Mouse (Mus musculus): ENCODE measurements around the gene Cys1. TPM values are rescaled to one million over a fixed set of nuclear protein-coding genes. Genes with fewer than 3 reads are reported as not detected.
"Not testable (repeated sequence)": the region's sequence is repeated elsewhere in the genome, so short reads cannot be mapped to it uniquely, and the experiment has no call there.

Gene Cys1
- 1 to 10 TPM; 2.7 to 4.4 TPM for total RNA-seq (2021)
- long read RNA-seq, experiment 1, partial matches to known transcripts = 1 of 2 reads
- long read RNA-seq, experiment 1, other reads (novel, unspliced or antisense) = 0 of 2 reads
- long read RNA-seq, experiment 2, partial matches to known transcripts = 0 of 2 reads
- long read RNA-seq, experiment 2, other reads (novel, unspliced or antisense) = 1 of 2 reads

DNA sequence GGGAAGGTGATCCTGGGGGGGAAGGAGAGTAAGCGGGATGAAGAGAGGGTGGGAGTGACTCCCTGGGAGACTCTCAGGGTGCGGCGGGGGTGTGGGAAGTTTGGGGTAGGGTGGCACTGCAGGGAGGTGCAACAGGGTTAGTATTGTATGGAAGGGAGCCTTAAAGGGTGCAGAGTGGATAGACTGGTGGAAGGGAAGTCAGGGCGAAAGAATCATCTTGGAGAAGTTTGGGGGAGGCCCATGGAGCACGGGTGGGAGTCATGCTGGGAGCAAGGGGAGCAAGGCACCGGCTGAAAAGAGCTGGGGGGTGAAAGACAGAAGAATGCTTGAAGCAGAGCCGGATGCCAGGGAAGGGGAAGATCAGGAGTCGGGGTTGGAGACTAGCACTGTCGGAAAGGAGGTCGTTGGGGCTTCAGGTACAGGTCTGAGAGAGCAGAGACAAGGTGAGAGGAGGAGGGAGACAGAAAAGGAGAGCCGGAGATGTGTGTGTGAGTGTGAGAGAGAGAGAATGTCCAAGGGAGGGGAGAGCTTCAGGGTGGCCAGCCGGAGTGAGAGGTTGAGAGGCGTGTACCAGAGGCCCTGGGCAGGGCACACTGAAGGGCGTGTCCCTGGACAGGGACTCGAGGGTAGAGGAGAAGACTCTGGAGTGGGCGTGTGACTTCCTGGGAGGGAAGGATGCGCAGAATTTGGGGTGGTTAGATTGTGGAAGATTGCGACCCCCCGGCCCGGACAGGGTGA is at the start of gene Cys1:
TSS of gene Cys1 (minus strand) at position 528 of the 738 bp plus-strand sequence.
- DNase-seq = peak; percentile 51

DNA sequence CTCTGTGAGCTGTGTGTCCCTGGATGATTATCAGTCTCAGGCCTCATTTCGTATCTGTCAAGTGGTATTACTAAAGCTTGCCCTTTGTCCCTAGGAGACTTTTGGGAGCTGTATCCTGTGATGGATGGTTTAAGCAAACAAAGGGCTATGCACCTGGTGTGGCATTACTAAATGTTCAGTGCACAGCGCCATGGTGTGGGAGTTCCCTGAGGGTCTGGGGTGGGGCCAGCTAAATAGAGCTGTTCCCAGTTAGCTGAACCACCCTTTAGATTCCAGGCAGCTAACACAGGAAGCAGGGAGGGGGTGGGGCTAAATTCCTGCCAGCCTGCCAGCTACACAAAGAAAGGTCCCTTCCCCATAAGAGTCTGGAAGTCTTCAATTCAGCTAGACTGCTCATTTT is 42.8 kb upstream of the Cys1 start:
- DNase-seq = no peak

DNA sequence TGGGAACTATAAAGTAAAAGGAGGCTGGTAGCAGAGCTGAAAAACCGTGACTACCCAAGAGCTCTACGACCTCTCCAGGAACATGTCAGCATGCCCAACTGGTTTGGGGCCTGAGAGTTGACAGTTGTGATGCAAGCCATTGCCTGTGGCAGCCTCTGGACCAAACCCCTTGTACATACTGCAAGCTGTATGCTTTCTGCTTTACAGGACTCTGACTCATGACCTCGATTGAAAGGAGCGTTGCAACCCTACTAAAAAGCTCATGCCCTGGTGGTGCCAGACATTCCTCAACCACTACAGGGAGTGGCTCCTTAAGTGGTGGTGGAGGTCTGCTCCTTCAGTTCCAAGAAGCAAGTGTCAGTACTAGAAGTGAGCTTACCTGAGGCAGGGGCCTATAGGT is 42.2 kb upstream of the Cys1 start:
- DNase-seq = no peak

DNA sequence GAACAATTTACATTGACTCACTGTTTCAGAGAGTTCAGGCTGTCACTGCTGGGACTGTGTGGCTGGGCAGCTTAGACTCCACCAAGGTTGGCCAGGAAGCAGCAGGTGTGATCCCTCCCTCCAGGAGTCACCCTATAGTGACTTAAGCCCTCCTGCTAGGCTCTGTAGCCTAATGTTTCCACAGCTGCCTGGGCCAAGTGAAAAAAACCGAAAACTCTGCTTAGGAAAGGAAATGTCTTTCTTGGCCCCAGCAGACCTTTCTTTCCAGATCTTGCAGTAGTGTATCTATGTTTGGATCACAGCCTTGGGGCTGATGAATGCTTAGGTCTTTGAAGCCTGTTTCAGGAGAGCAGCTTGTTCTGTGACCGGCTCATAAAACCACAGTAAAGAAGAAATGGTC is 41.8 kb upstream of the Cys1 start:
- no peak for DNase-seq

DNA sequence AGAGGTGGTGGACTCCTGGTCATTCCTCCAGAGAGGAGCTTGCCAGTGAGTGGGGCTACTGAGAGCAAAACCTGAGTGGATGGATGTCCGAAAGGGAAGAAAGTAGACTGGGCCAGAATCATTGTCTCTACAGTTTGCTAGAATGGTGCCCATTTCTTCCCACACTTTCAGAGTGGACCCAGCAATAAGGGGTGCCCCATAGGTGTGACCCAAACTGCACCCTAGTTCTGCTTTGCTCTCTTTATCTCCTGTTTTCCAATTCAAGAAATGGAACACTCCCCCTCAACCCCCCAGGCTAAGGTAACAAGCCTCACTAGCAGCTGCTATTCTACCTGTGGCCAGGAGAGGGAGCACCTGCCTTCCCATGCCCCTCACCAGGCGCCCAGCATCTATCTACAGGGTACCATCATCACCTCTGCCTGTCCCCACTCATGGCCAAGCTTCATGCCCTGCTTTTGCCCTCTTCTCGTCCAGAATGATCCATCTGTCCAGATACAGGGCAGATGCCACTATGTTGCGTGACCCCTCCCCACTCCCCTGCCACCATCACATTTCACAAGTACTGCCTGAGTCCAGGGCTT is 35.2 kb upstream of the Cys1 start:
- peak; percentile 66 for DNase-seq

DNA sequence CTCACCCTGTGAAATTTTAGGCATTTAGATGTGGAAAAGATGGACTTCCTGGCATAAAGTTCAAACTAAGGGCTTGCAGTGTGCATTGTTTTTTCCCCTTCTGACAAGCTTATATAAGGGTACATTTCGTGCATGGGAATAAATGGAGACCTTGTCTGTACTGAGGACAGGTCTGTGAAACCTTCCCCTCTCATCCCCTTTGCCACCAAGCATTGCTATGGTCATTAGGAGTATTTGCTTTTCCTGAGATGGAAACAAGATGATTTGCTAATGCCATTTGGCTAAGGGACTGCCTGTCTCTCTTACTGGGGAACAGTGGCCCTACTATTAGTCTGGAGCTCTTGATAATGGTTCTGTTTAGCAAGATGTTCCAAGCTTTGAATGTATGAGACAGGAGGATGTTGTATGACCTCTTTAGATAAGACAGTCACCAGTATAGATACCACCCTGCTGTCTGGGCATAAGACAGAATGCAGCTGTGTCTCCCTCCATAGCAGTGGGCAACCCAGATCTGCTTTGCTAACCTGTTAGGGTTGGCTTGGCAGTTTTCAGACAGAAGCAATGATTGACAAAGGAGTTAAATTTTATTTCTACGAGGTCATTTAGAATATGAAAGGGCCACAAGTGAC is 33.8 kb upstream of the Cys1 start:
- no peak for DNase-seq

DNA sequence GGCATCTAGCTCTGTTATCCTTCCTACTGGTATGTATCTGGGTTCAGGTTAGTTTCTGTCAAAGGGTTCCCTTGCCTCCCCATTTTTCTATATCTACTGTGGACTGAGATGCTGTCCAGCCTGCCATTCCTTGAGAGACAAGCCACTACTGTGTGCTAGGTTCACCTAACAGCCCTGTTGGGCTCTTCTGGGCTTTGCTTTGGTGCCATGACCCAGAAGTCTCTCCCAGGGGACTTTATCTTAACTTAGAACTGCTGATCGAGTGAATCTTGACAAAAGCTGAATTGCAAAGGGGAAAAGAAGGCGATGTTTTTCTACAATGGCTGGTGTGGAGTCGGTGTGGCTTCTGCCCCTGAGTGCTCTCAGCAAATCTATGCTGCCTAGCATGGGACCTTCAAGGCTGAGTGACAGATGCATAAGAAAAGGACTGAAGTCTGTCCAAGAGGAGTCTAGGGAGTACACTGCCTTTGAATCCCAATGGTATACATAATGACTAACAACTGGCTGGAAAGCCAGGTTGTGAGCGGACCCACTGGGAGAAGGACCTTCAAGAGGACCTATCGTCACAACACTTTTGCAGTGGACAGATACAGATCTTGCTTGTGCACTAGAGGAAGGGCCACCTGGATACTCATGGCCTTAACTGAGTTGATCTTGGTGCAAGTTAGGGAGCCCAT is 33.1 kb upstream of the Cys1 start:
- no peak for DNase-seq

DNA sequence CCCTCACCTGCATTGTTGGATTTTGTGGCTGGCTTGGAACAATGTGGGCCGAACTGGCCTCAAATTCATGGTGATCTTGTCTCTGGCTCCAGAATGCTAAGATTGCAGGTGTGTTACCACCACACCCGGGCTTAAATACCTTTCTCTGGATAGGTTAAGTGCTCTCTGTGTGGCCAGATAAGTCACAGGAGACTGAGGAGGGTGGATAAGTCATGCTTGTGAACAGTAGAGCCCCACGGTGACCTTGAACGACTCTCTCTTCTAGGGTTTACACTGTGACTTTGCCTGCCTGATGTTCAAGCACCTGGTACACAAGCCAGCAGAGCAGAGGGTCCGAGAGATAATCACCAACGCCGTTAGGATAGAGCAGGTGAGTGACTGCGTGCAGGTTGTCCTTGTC is 30.8 kb upstream of the Cys1 start:
- no peak for DNase-seq

DNA sequence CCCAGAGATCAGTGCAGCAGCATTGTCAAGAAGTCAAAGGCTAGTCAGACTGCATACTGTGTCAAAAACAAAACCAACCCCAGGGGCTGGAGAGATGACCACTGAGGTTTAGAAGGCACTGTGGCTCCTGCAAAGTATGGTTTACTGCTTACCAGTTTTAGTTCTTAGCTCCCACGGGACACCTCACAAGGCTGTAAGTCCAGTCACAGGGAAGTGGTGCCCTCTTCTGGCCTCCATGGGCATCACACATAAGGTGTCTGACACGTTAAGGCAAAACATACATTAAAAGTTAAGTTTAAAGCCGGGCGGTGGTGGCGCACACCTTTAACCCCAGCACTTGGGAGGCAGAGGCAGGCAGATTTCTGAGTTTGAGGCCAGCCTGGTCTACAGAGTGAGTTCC is 29.1 kb upstream of the Cys1 start:
- peak; percentile 50 for DNase-seq

DNA sequence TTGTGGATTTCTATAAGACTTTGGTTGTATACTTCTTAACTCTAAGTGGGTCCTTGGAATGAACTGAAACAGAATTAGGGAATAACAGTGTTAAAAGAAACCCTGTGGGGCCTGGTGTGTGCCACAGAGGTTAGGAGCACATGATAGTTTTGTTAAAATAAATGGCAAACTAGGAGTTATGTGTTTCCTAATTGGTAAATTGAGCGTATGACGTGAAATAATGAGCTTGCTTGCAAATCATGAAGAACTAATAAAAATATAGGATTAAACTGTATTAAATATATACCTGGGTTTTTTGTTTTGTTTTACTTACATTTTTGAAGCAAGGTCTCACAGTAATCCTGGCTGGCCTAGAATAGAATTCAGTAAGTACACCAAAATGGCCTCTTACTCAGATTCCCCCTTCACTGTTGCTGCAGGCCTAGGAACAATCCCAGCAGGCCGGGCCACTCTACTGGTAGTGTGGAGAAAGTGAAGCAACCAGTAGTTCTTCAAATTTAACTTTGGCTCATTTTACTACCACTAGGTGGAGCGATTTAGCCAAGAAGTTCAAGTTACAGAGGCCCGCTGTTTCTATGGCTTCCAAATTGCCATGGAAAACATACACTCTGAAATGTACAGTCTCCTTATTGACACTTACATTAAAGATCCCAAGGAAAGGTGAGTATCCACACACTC is 28.4 kb upstream of the Cys1 start:
- peak; percentile 62 for DNase-seq

DNA sequence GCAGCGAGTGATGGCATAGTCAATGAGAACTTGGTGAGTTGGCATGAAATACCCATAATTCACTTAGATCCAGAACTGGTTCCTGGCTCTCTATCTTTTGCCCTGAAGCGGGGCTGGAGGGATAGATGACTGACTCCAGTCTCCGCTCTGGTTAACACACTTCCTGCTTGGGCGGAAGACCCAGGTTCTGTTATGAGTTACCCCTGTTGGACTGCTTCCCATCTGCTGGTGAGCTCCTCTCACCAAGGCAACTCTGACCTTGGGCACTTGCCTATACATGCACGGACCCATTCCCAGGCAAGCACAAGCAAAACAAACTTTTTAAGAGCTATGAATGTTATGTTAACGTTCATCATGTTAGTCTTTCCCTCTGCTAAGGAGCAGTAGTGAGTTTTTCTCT is 27.8 kb upstream of the Cys1 start:
- peak; percentile 46 for DNase-seq

DNA sequence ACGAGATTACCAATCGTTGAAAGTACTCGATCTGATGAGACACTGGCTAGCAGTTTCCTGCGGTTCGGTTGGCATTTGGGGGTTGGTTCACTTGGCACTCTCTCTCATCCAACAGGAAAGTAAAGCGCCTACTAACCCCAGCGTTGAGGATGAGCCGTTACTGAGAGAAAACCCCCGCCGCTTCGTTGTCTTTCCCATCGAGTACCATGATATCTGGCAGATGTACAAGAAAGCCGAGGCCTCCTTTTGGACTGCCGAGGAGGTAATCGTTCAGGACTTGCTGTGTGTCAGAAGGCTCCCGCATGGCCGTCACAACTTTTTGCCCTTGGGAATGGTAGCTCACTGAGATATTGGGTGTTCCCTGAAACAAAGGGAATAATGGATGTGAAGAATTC is 27.2 kb upstream of the Cys1 start:
- peak; percentile 36 for DNase-seq

DNA sequence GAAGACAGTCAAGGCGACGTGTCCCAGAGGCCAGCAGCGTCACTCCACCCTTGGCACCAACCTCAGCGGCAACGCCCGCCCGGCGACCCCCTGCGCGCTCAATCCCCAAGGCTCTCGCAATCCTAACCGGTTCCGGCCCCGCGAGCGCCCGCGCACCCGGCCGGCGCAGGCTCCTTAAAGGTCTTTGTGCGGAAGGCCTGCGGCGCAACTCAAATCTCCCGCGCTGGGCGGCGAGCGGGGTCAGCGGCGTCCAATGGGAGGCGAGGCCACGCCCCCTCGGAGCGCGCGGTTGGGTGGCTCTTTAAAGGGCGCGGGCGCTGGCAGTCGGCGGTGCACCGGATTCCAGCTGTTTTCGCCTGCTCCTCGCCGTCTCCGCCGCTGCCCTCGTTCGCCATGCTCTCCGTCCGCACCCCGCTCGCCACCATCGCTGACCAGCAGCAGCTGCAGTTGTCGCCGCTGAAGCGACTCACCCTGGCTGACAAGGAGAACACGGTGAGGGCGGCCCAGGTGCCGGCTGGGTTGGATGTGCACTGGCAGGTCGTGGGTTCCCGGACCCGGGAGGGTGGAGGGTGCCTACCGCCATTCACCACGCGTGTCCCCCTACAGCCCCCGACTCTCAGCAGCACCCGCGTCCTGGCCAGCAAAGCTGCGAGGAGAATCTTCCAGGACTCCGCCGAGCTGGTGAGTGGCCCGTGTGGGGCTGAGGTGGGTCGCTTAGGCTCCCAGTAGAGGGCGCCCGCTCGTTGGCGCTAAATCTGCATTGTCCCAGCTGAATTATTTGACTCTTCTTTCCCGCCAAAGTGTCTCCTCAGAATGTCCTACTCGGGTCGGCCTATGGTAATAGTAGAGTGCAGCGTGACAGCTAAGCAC is 26.6 kb upstream of the Cys1 start, which contains the start of gene Rrm2:
TSS of gene Rrm2 (plus strand) at position 288 of the 870 bp plus-strand sequence.
- peak; percentile 97 for DNase-seq

DNA sequence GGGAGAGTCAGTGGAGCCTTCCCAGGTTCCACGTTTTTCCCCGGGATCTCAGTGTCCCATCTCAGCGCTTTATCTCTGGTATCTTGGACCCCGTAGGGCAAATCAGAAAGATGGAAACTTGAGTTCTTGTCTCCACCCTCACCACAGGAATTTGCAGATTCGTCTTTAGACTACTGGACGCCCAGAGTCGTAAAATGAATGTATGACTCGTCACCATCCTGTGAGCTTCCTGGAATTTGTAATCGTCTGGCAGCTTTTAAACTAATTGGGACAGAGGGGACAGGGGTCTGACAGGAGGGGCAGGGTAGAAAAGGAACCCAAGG is 25.8 kb upstream of the Cys1 start:
- no peak for DNase-seq

DNA sequence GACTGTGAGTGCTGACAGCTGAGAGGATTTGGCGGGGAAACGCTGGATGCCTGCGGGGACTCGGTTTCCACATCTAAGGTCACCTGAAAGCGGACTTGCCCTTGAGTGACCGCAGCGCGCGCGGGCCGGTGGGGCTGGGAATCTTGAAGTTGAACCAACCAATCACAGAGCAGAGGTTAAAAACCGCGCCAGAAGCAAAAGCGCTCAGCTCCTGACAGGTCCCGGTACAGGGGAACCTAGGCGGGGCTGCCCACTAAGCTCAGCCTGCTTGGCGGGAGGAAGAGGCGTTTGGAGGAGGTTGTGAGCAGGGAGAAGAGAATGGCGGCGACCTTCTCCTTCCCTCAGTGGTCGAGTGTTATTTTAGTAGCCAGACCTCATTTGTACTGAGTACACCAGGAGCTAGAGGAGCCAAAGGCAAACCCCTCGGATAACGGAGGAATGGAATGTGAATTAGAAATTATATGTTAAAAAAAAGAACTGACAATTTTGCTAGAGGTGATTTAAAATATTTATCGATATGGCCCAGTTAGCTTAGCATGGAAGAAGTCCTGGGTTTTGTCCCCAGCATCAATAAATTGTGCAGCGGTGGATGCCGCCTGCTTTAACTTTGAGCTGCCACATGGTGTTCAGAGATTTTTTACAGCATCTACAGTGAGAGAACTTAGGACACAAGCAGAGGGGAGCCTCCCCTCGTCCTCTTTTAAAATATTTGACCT is 25.3 kb upstream of the Cys1 start:
- peak; percentile 65 for DNase-seq

DNA sequence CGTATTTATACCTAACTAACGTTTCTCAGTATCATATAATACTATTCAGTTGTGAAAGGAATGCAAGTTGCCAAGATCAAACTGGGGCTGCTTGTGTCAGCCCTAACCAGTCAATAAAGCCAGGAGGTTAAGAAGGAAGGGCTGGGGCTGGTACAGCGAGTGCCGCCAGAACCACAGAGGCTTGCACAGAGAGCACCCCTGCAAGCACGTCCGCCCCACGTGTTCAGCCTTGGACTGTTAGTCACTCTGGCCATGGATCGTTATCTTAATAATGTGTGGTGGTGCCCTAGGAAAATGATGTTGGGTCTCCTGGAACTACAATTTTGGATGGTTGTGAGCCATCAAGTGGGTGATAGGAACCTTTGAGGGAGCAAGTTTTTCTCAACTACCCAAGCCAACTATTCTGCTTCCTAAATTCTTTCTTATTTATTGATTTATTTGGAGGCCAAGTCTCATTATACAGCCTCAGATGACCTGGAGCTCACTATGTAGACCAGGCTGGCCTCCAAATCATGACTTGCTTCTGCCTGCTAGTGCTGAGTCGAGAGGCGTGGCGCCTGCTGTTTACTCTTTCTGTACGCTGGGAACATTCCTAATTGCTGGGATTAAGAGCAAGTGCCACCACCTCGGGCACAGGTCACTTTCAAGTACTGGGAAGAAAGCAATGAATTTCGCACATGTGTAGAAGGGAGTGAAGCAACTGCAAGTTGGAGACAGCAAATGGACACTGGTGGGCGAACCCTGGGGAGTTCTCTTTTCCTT is 24.1 kb upstream of the Cys1 start:
- DNase-seq = peak; percentile 64

DNA sequence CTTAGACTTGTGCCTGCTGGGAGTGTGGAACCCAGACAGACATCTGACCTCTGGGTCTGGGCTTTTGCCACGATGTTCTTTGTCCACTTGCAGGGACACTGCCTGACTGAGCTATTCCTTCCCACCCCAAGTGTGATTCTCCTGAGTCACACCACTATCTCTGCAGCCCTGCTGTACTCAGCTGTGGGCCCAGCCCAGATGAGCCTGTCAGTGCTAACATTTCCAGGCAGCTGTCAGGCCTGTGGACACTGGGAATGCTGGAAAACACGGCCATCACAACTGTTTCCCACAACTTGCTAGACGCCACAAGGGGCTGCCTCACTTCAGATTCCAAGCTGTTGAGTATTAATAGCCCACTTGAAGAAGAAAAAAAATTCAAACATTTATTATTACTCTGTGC is 21.4 kb upstream of the Cys1 start:
- DNase-seq = no peak

DNA sequence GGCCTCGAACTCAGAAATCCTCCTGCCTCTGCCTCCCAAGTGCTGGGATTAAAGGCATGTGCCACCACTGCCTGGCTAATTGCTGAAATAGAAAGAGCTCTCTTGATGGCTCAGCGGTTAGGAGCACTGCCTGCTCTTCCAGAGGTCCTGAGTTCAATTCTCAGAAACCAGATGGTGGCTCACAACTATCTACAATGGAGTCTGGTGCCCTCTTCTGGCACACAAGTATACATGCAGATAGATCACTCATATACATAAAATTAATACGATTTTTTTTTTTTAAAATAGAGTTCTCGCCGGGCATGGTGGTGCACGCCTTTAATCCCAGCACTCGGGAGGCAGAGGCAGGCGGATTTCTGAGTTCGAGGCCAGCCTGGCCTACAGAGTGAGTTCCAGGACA is 20.0 kb upstream of the Cys1 start:
- DNase-seq = not testable (repeated sequence)

DNA sequence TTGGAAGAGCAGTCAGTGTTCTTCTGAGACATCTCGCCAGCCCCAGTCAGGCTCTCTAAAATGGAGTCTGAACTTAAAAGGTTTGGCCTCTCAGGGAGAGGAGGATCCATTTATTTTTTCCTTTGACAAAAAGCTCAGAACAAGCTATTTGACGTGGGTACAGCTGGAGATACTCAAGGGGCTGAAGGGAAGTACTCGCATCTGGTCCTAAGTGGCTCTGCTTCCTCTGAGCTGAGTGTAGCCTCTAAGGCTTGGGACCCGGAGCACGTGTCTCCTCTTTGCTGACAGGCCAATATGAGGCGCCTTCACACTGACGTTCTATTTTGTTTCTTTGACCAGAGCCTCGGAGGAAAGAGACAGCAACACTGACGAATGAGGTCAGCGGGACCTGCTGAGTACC is 18.0 kb upstream of the Cys1 start:
- no peak for DNase-seq

DNA sequence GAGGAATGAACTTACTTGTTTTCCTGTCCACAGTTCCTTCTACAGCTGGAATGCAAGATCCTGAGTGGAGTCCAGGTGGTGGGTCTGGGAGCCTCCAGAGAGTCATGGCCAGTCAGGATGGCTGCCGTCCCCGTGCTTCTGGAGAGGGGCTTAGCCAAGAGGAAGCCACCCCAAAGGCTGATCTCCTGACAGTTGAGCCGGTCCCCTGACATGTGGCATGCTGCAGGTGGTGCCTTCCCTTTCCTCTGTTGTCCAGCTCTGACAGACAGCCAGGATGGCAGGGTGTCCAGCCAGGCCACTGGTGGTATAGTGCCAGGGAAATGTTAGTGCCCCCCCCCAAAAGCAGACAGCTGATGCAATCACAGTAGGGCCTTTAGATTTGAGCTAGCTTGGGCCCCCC is 16.9 kb upstream of the Cys1 start:
- no peak for DNase-seq
